Mouse (Mus musculus) heart, postnatal 10 days (tissue): Measurements from ENCODE around the gene Dnajb11. TPM values are rescaled to one million over a fixed set of nuclear protein-coding genes. Genes with fewer than 3 reads are reported as not detected.

Experiments used
- DNase-seq, 2 experiments: peaks; one replicate each; pipeline ENCODE4 v3.0.0; 2021
- intact Hi-C: fragments of 180-260 bp; cut with DNase I; formaldehyde crosslinking; loops from one replicate; pipeline ENCODE4 v1.15.1; 2025
- total RNA-seq, 2 experiments: library from RNA; stranded (reverse); gene quantifications; 2 replicates each; pipeline ENCODE4 v1.2.3; 2021

Dnajb11 gene
- 10 to 100 TPM; 59.6 to 65.5 TPM for total RNA-seq

GRCm38 (mm10) chr16:22857431-22858113, at the start of gene Dnajb11, which contains the start of gene Tbccd1:
Gene Dnajb11, plus strand, starts transcription at chr16:22857845.
Gene Tbccd1, minus strand, starts transcription at chr16:22857669.
- peak; percentile 99 to 100 for DNase-seq
- intact Hi-C loops, result loop anchor here (5.0 kb wide), 1 partner anchor 270 kb away; the partner anchor contains the start of gene Rfc4

- DNase-seq, result no peak
- intact Hi-C loops, result no loop called here
Measured at GRCm38 (mm10) chr16:22811477-22811876, 46.2 kb upstream of the Dnajb11 start, which contains the start of gene Crygs. Gene Crygs, minus strand, starts transcription at chr16:22811577.

GRCm38 (mm10) chr16:22820731-22821130, 36.9 kb upstream of the Dnajb11 start:
- intact Hi-C loops, result no loop called here
- no peak for DNase-seq

GRCm38 (mm10) chr16:22832932-22833525, 24.6 kb upstream of the Dnajb11 start:
- no peak for DNase-seq
- intact Hi-C loops, result no loop called here

- DNase-seq, result no peak
- intact Hi-C loops, result no loop called here
Measured at GRCm38 (mm10) chr16:22839146-22839857, 18.3 kb upstream of the Dnajb11 start.

- DNase-seq, result no peak
- intact Hi-C loops, result no loop called here
Measured at GRCm38 (mm10) chr16:22842871-22843270, 14.8 kb upstream of the Dnajb11 start.

- DNase-seq, result peak; percentile 88 to 91
- intact Hi-C loops, result no loop called here
Measured at GRCm38 (mm10) chr16:22844061-22844801, 13.4 kb upstream of the Dnajb11 start.

GRCm38 (mm10) chr16:22844834-22845233, 12.8 kb upstream of the Dnajb11 start:
- intact Hi-C loops, result no loop called here
- DNase-seq, result no peak

GRCm38 (mm10) chr16:22845481-22845880, 12.2 kb upstream of the Dnajb11 start:
- DNase-seq, result no peak
- intact Hi-C loops, result no loop called here

- no peak for DNase-seq
- intact Hi-C loops, result no loop called here
Measured at GRCm38 (mm10) chr16:22847686-22848085, 10.0 kb upstream of the Dnajb11 start.

GRCm38 (mm10) chr16:22848331-22848730, 9.3 kb upstream of the Dnajb11 start:
- no peak for DNase-seq

GRCm38 (mm10) chr16:22852709-22853108, 4.9 kb upstream of the Dnajb11 start:
- intact Hi-C loops, result no loop called here
- no peak for DNase-seq

More at GRCm38 (mm10) chr16:22848331-22848730, 9.3 kb upstream of the Dnajb11 start:
- intact Hi-C loops, result no loop called here

GRCm38 (mm10) chr16:22856773-22857172, 872 bp upstream of the Dnajb11 start:
- intact Hi-C loops, result loop anchor here (5.0 kb wide), 1 partner anchor 271 kb away; the partner anchor contains the start of gene Rfc4
- DNase-seq, result no peak

- intact Hi-C loops, result no loop called here
- DNase-seq, result no peak
Measured at GRCm38 (mm10) chr16:22872397-22872796, 14.8 kb downstream of the Dnajb11 start.

- intact Hi-C loops, result no loop called here
- DNase-seq, result peak in 1 of 2 experiments; percentile 25
Measured at GRCm38 (mm10) chr16:22873369-22873768, 15.7 kb downstream of the Dnajb11 start.

GRCm38 (mm10) chr16:22876218-22877043, 18.8 kb downstream of the Dnajb11 start:
- intact Hi-C loops, result loop anchor here (1.0 to 2.0 kb wide), 3 partner anchors 76 to 258 kb away; no protein-coding TSS in a partner anchor
- peak; percentile 37 to 63 for DNase-seq

GRCm38 (mm10) chr16:22877660-22878390, 20.2 kb downstream of the Dnajb11 start:
- intact Hi-C loops, result loop anchor here (1.0 to 2.0 kb wide), 3 partner anchors 75 to 257 kb away; no protein-coding TSS in a partner anchor
- DNase-seq, result peak in 1 of 2 experiments; percentile 14

GRCm38 (mm10) chr16:22878716-22879115, 21.1 kb downstream of the Dnajb11 start:
- no peak for DNase-seq
- intact Hi-C loops, result no loop called here
